Mouse (Mus musculus): ENCODE results near the gene Angpt4. TPM values are rescaled to one million over a fixed set of nuclear protein-coding genes. Genes with fewer than 3 reads are reported as not detected.

Angpt4 gene
- polyA plus RNA-seq, 1 experiment = not detected

Other genes with a start within 250 kb of the Angpt4 start
- gene Rad21l, start 242.7 kb upstream of the Angpt4 start, polyA plus RNA-seq (2012; ENCODE audit: insufficient read depth, insufficient read length, missing spikeins) = not detected in 2 replicates
- 0.75 TPM in 1 of 2 replicates, not detected in the other for gene Tmem74b, start 209.2 kb upstream of the Angpt4 start, polyA plus RNA-seq (2012; ENCODE audit: insufficient read depth, insufficient read length, missing spikeins)
- 17.9 and 18.9 TPM in 2 replicates for gene Psmf1, start 167.0 kb upstream of the Angpt4 start, polyA plus RNA-seq (2012; ENCODE audit: insufficient read depth, insufficient read length, missing spikeins)
- 4.3 and 6.7 TPM in 2 replicates for gene Rspo4, start 68.3 kb upstream of the Angpt4 start, polyA plus RNA-seq (2012; ENCODE audit: insufficient read depth, insufficient read length, missing spikeins)
- gene Fam110a, start 69.0 kb downstream of the Angpt4 start, polyA plus RNA-seq (2012; ENCODE audit: insufficient read depth, insufficient read length, missing spikeins) = 1.7 and 2.6 TPM in 2 replicates
- gene Slc52a3, start 85.3 kb downstream of the Angpt4 start, polyA plus RNA-seq (2012; ENCODE audit: insufficient read depth, insufficient read length, missing spikeins) = 0.42 TPM in 1 of 2 replicates, not detected in the other
- not detected in 2 replicates for gene Scrt2, start 170.3 kb downstream of the Angpt4 start, polyA plus RNA-seq (2012; ENCODE audit: insufficient read depth, insufficient read length, missing spikeins)
- 36.2 and 39.3 TPM in 2 replicates for gene Srxn1, start 194.3 kb downstream of the Angpt4 start, polyA plus RNA-seq (2012; ENCODE audit: insufficient read depth, insufficient read length, missing spikeins)
- gene Tcf15, start 232.4 kb downstream of the Angpt4 start, polyA plus RNA-seq (2012; ENCODE audit: insufficient read depth, insufficient read length, missing spikeins) = 12.1 and 20.7 TPM in 2 replicates

All from brown adipose tissue, adult 24 weeks (tissue).